In genomic region chr17:25538945-25539875, GRCm38 (mm10) we compare ENCODE assay signal across 10 mouse cellular contexts. TPM values are rescaled to one million over a fixed set of nuclear protein-coding genes. Genes with fewer than 3 reads are reported as not detected.
DNase-seq lines count a peak whose midpoint lies in the region; ATAC-seq and TF ChIP-seq lines count a peak whose summit lies in the region.
"Had no signal": no experiment of that assay in that cellular context is flagged by ENCODE, and none has a peak within 500 bp of the region (broad histone marks: within the 10 kb centered on the region; RNA-seq: fewer than 3 reads in every experiment).

No protein-coding gene starts in this region.

- no peaks in the 10 kb centered on the region for H3K4me1 ChIP-seq in kidney, adult 2 months (ENCODE audit: control insufficient read depth, insufficient read depth, low read length)
- H3K4me1 ChIP-seq: limb, embryonic 12.5 days had no signal

- TF ChIP-seq POLR2A in kidney, adult 2 months (IDR thresholded peaks at IDR 0.05; ENCODE audit: low read depth, low read length): no peak

- H3K36me3 ChIP-seq in kidney, adult 2 months (ENCODE audit: control insufficient read depth, insufficient read depth, low read length): no peaks in the 10 kb centered on the region
- H3K36me3 ChIP-seq: limb, embryonic 12.5 days had no signal

- H3K27me3 ChIP-seq in kidney, adult 2 months (replicated peaks; ENCODE audit: control insufficient read depth, insufficient read depth, low read length): no peaks in the 10 kb centered on the region
- H3K27me3 ChIP-seq: limb, embryonic 12.5 days had no signal

- H3K4me3 ChIP-seq in kidney, adult 2 months (ENCODE audit: insufficient read depth, low read depth, low read length): no peak overlapping the region
- H3K4me3 ChIP-seq: limb, embryonic 12.5 days had no signal

- TF ChIP-seq CTCF in kidney, adult 2 months (conservative IDR thresholded peaks at IDR 0.05; ENCODE audit: insufficient read depth, insufficient read length, low read depth, low read length): no peak

- H3K27ac ChIP-seq in kidney, adult 2 months (ENCODE audit: insufficient read depth, low read depth, low read length): no peak overlapping the region
- H3K27ac ChIP-seq: limb, embryonic 12.5 days had no signal

- WGBS in kidney, adult 2 months: 21% methylated on average over 27 of the region's 27 CpGs

- intact Hi-C loops in gastrocnemius, postnatal 14 days (cut with DNase I; ENCODE audit: low total_unique reads): no loop called here

- ATAC-seq in frontal cortex, adult (ENCODE audit: low TSS enrichment): peak; percentile 88; the same call in 1 of the 2 replicates

- DNase-seq in frontal cortex, postnatal 10 days (ENCODE audit: low spot score in 2 of 2): no peak
- DNase-seq in adrenal gland, adult 18-20 months (ENCODE audit: low spot score in 2 of 2): peak; percentile 34 to 45
- peak; percentile 64 for DNase-seq in gastrocnemius, postnatal 14 days
- peak; percentile 18 for DNase-seq in kidney, adult 2 months
- DNase-seq in lung, postnatal 4 days: peak; percentile 48 to 68
- DNase-seq in urinary bladder, postnatal 25 days (ENCODE audit: low spot score): peak; percentile 38
- no peak for DNase-seq in B cell, adult 2 months

RNA-seq across cellular contexts. Expression of gene Sox8, which starts 31.3 kb away (rescaled TPM):
- 1 to 10 TPM in 1 of 2 experiments, under 1 TPM in 1; 0.73 to 1.6 TPM for total RNA-seq in adrenal gland, adult 18-20 months (2021)
- 1 to 10 TPM; 7.2 to 8.8 TPM for total RNA-seq in gastrocnemius, postnatal 14 days (2021)
- polyA plus RNA-seq in kidney, adult 2 months (2012; rRNA removed): 0.70 and 0.76 TPM in 2 replicates
- total RNA-seq: CH12.LX had no signal

RNA-seq across cellular contexts. Expression of gene Lmf1, which starts 39.7 kb away (rescaled TPM):
- 10 to 100 TPM; 36.9 to 38.7 TPM for total RNA-seq in adrenal gland, adult 18-20 months (2021)
- total RNA-seq in gastrocnemius, postnatal 14 days (2021): 10 to 100 TPM; 13.1 to 13.8 TPM
- 31.6 and 35.4 TPM in 2 replicates for polyA plus RNA-seq in kidney, adult 2 months (2012; rRNA removed)

RNA-seq across cellular contexts. Expression of gene Sstr5, which starts 42.1 kb away (rescaled TPM):
- total RNA-seq in adrenal gland, adult 18-20 months (2021): 1 to 10 TPM; 2.1 to 2.4 TPM
- total RNA-seq in gastrocnemius, postnatal 14 days (2021): not detected
- polyA plus RNA-seq in kidney, adult 2 months (2012; rRNA removed): not detected in 2 replicates

Comparison
In these comparisons a context has a peak if more than half of its experiments do, and no peak if none do; other contexts are left out.
1. DNase-seq: peak in adrenal gland, adult 18-20 months (2 of 2), gastrocnemius, postnatal 14 days (single experiment), kidney, adult 2 months (single experiment), lung, postnatal 4 days (2 of 2) and urinary bladder, postnatal 25 days (single experiment); none in frontal cortex, postnatal 10 days (0 of 2) and B cell, adult 2 months (0 of 2).